Mouse (Mus musculus): ENCODE data around the gene Fgfr2. TPM values are rescaled to one million over a fixed set of nuclear protein-coding genes. Genes with fewer than 3 reads are reported as not detected.
"Not testable (repeated sequence)": the region's sequence is repeated elsewhere in the genome, so short reads cannot be mapped to it uniquely, and the experiment has no call there.

The Fgfr2 gene
- polyA plus RNA-seq, 3 experiments from 2014 or later, result 0.27 TPM; not detected in 2

- no peak for ATAC-seq
Measured at GRCm38 (mm10) chr7:132486403-132487178, 636.6 kb downstream of the Fgfr2 start.

- ATAC-seq, result no peak
Measured at GRCm38 (mm10) chr7:132484424-132484823, 638.7 kb downstream of the Fgfr2 start.

- no peak for ATAC-seq
Measured at GRCm38 (mm10) chr7:132480696-132481306, 642.3 kb downstream of the Fgfr2 start.

GRCm38 (mm10) chr7:132478295-132478809, 644.8 kb downstream of the Fgfr2 start:
- no peak for ATAC-seq

- ATAC-seq, result no peak
Measured at GRCm38 (mm10) chr7:132477753-132478152, 645.4 kb downstream of the Fgfr2 start.

GRCm38 (mm10) chr7:132476491-132476890, 646.7 kb downstream of the Fgfr2 start:
- ATAC-seq, result no peak

- peak; percentile 35 for ATAC-seq
Measured at GRCm38 (mm10) chr7:132475069-132475468, 648.1 kb downstream of the Fgfr2 start.

- ATAC-seq, result no peak
Measured at GRCm38 (mm10) chr7:132471327-132471726, 651.8 kb downstream of the Fgfr2 start.

GRCm38 (mm10) chr7:132468391-132468790, 654.8 kb downstream of the Fgfr2 start:
- no peak for ATAC-seq

- ATAC-seq, result no peak
Measured at GRCm38 (mm10) chr7:132465897-132466296, 657.3 kb downstream of the Fgfr2 start.

- no peak for ATAC-seq
Measured at GRCm38 (mm10) chr7:132464894-132465293, 658.3 kb downstream of the Fgfr2 start.

- no peak for ATAC-seq
Measured at GRCm38 (mm10) chr7:132458493-132458892, 664.7 kb downstream of the Fgfr2 start.

- no peak for ATAC-seq
Measured at GRCm38 (mm10) chr7:132455071-132455720, 668.0 kb downstream of the Fgfr2 start.

- ATAC-seq, result no peak
Measured at GRCm38 (mm10) chr7:132449891-132450735, 673.0 kb downstream of the Fgfr2 start.

- no peak for ATAC-seq
Measured at GRCm38 (mm10) chr7:132448511-132449154, 674.5 kb downstream of the Fgfr2 start.

- no peak for ATAC-seq
Measured at GRCm38 (mm10) chr7:132447558-132447957, 675.6 kb downstream of the Fgfr2 start.

GRCm38 (mm10) chr7:132446841-132447240, 676.3 kb downstream of the Fgfr2 start:
- no peak for ATAC-seq

- ATAC-seq, result no peak
Measured at GRCm38 (mm10) chr7:132444221-132444620, 678.9 kb downstream of the Fgfr2 start.

GRCm38 (mm10) chr7:132443769-132444168, 679.4 kb downstream of the Fgfr2 start:
- ATAC-seq, result no peak

GRCm38 (mm10) chr7:132443134-132443533, 680.0 kb downstream of the Fgfr2 start:
- no peak for ATAC-seq

GRCm38 (mm10) chr7:132442133-132442763, 680.9 kb downstream of the Fgfr2 start:
- not testable (repeated sequence) for ATAC-seq

All from inflammation-experienced regulatory T-cells, adult 6 months (primary cell).